Mouse (Mus musculus) kidney, postnatal 4 days (tissue): Measurements from ENCODE around the gene Nags.
"Not testable (repeated sequence)": the region's sequence is repeated elsewhere in the genome, so short reads cannot be mapped to it uniquely, and the experiment has no call there.

Source experiments
- DNase-seq, 2 experiments: peaks; one replicate each; pipeline ENCODE4 v3.0.0; 2021; ENCODE audit warnings: mixed read lengths in 2 of 2

Nags gene

GRCm38 (mm10) chr11:102158024-102158423, 12.7 kb downstream of the Nags start:
- DNase-seq, result not testable (repeated sequence)

GRCm38 (mm10) chr11:102159781-102160180, 14.5 kb downstream of the Nags start:
- DNase-seq, result no peak

- no peak for DNase-seq
Measured at GRCm38 (mm10) chr11:102165971-102166722, 20.8 kb downstream of the Nags start.

GRCm38 (mm10) chr11:102167539-102167938, 22.2 kb downstream of the Nags start:
- DNase-seq, result no peak

GRCm38 (mm10) chr11:102168689-102169088, 23.4 kb downstream of the Nags start:
- DNase-seq, result no peak

- no peak for DNase-seq
Measured at GRCm38 (mm10) chr11:102179836-102180235, 34.5 kb downstream of the Nags start.

- no peak for DNase-seq
Measured at GRCm38 (mm10) chr11:102184253-102184645, 38.9 kb downstream of the Nags start.

- DNase-seq, result peak; percentile 98 to 99
Measured at GRCm38 (mm10) chr11:102184646-102185495, 39.6 kb downstream of the Nags start, which contains the start of gene Lsm12. TSS of gene Lsm12 (minus strand) at chr11:102185296.

- no peak for DNase-seq
Measured at GRCm38 (mm10) chr11:102185677-102186076, 40.4 kb downstream of the Nags start.

- no peak for DNase-seq
Measured at GRCm38 (mm10) chr11:102186235-102186634, 40.9 kb downstream of the Nags start.

GRCm38 (mm10) chr11:102188980-102189379, 43.7 kb downstream of the Nags start:
- DNase-seq, result no peak

- peak; percentile 93 to 95 for DNase-seq
Measured at GRCm38 (mm10) chr11:102189461-102190436, 44.4 kb downstream of the Nags start, which contains the start of gene G6pc3. TSS of gene G6pc3 (plus strand) at chr11:102189620.

- no peak for DNase-seq
Measured at GRCm38 (mm10) chr11:102190848-102191247, 45.5 kb downstream of the Nags start.

- DNase-seq, result no peak
Measured at GRCm38 (mm10) chr11:102193657-102194440, 48.5 kb downstream of the Nags start.

GRCm38 (mm10) chr11:102196018-102196797, 50.9 kb downstream of the Nags start:
- no peak for DNase-seq

- no peak for DNase-seq
Measured at GRCm38 (mm10) chr11:102198245-102198644, 52.9 kb downstream of the Nags start.
